Mouse (Mus musculus) heart, embryonic 15.5 days (tissue): ENCODE results near the gene Magea5. TPM values are rescaled to one million over a fixed set of nuclear protein-coding genes. Genes with fewer than 3 reads are reported as not detected.
"Not testable (repeated sequence)": the region's sequence is repeated elsewhere in the genome, so short reads cannot be mapped to it uniquely, and the experiment has no call there.

Source experiments
- ATAC-seq: fragments of 200-750 bp; cut with Nextera tagmentation; replicated peaks from 2 replicates; pipeline ENCODE4 v1.8.0; 2017; ENCODE audit warnings: low read depth, moderate TSS enrichment; ENCODE audit not compliant: insufficient number of reproducible peaks, insufficient read depth, low FRiP score
- H3K27ac ChIP-seq: fragments of 300-500 bp; sonication (generic); 2 replicates; pipeline ENCODE4 v1.5.1; 2015; ENCODE audit warnings: mild to moderate bottlenecking, inconsistent platforms
- H3K27me3 ChIP-seq: fragments of 300-500 bp; sonication (generic); 2 replicates; pipeline ENCODE4 v1.6.1; 2015; ENCODE audit warnings: inconsistent platforms
- H3K36me3 ChIP-seq: fragments of 300-500 bp; sonication (generic); 2 replicates; pipeline ENCODE4 v1.6.1; 2015; ENCODE audit warnings: mild to moderate bottlenecking, inconsistent platforms
- H3K4me1 ChIP-seq: fragments of 300-500 bp; sonication (generic); replicated peaks from 2 replicates; pipeline ENCODE4 v1.6.1; 2015; ENCODE audit warnings: inconsistent platforms
- H3K4me2 ChIP-seq: fragments of 300-500 bp; sonication (generic); 2 replicates; pipeline ENCODE4 v1.6.1; 2015; ENCODE audit warnings: inconsistent platforms, mild to moderate bottlenecking, moderate library complexity
- H3K4me3 ChIP-seq: fragments of 300-500 bp; sonication (generic); 2 replicates; pipeline ENCODE4 v1.5.1; 2015; ENCODE audit warnings: mild to moderate bottlenecking, inconsistent platforms
- H3K9ac ChIP-seq: fragments of 300-500 bp; sonication (generic); 2 replicates; pipeline ENCODE4 v1.6.1; 2015; ENCODE audit warnings: mild to moderate bottlenecking, inconsistent platforms
- H3K9me3 ChIP-seq: fragments of 300-500 bp; sonication (generic); replicated peaks from 2 replicates; pipeline ENCODE4 v1.6.1; 2016; ENCODE audit warnings: inconsistent platforms
- WGBS: fragments of 180-500 bp; shearing (Covaris S2); methylation state at CpG from one replicate; pipeline ENCODE4 v1.1.7; 2015; ENCODE audit warnings: mixed read lengths; 5-methylcytosine and 5-hydroxymethylcytosine counted together
- polyA plus RNA-seq: library from polyadenylated mRNA; unstranded; fragments of >200 nt; fragmentation: Nextera tagmentation; extraction: Ambion mirVana; gene quantifications from 2 replicates; pipeline ENCODE4 v1.2.1, GENCODE M21; 2015

Magea5 gene
- polyA plus RNA-seq = not detected in 2 replicates

DNA sequence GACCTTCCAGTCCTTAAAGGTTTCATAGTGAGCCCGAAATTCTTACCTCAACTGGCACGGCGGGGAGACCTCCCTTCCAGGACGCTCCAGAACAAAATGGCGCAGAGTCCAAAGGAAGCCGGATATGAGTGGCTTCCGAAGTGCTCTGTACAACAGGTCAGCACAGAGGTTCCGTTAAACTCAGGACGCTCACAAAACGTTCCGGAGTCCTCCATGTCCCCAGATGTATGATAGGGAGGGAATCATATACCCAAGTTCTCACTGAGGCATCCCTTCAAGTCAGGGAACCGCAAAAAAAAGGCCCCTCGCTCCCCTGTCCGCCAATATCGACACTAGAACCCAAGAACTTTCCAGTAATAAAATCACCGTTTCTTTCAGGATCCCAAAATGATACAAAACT, at the start of gene Magea5:
Magea5 (minus strand) TSS at position 101 of the 400 bp plus-strand sequence.
- not testable (repeated sequence) for H3K27me3 ChIP-seq, ATAC-seq, H3K36me3 ChIP-seq, H3K4me2 ChIP-seq, H3K9ac ChIP-seq, H3K4me1 ChIP-seq, H3K4me3 ChIP-seq, H3K9me3 ChIP-seq, H3K27ac ChIP-seq
- WGBS = 82% methylated on average over 16 of the region's 16 CpGs

DNA sequence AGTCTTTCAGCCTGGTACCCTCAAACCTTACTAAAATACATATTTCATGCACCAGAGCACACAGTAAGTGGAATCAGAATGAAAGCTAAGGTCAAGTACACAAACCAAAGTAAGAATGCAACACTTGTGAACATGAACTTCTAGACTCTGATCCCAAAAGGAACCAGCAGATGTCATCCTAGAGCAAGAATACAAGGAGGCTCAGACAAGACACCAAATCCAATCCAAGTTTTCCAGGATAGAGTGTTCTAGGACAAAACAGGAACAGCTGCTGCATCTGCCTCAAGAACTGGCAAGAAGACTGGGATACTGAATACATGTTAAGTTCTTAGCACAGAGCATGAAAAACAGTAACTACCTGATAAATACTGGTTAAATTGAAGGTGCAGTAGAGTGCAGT, 35.1 kb upstream of the Magea5 start:
- H3K4me2 ChIP-seq = no peak overlapping the region
- no peaks in the 10 kb centered on the region for H3K27me3 ChIP-seq
- no peak overlapping the region for H3K9ac ChIP-seq
- H3K9me3 ChIP-seq = no peaks in the 10 kb centered on the region
- H3K4me3 ChIP-seq = no peak overlapping the region
- no peak for ATAC-seq
- no peak overlapping the region for H3K27ac ChIP-seq
- no peaks in the 10 kb centered on the region for H3K36me3 ChIP-seq
- H3K4me1 ChIP-seq = no peaks in the 10 kb centered on the region

DNA sequence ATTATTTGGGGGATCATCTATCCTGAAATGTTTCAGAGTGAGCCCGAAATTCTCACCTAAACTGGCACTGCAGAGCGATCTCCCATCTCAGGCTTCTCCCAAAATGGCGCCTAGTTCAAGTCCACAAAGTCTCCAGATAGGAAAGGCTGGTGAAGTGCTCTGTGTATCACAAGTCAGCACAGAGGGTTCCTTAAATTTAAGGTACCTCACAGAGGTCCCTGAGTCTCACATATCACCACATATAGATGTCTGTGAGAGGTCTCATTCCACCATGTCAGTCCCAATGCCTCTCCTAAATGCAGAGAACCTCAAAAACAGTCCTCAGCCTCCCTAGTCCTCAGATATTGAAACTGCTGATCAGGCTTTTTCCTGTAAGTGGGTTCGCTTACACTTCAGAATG, 30.6 kb upstream of the Magea5 start, which contains the start of gene Magea2:
Magea2 (minus strand) TSS at position 101 of the 400 bp plus-strand sequence.
- not testable (repeated sequence) for H3K4me3 ChIP-seq, H3K4me1 ChIP-seq, H3K4me2 ChIP-seq, ATAC-seq, H3K9me3 ChIP-seq, H3K27me3 ChIP-seq, H3K9ac ChIP-seq, H3K27ac ChIP-seq, H3K36me3 ChIP-seq
- 62% methylated on average over 4 of the region's 4 CpGs for WGBS

DNA sequence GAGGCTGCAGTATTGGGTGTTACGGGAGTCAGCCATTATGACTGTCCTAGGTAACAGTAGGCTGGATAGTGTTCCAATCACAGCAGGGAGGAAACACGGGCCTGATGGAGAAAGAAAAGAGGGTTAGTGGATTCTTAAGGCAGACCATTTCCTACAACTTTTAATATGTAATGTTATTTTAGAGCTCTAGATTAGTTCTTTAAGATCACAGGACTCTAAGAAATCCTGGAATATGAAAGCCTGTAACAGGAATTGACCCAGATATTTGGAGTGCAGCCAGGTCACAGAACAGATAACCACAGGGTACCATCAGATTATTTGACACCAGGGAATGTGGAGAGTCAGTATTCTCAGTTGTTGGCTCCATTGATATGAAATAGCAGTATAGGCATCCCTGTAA, 26.7 kb upstream of the Magea5 start, which contains the start of gene Magea1:
Magea1 (minus strand) TSS at position 101 of the 400 bp plus-strand sequence.
- ATAC-seq, H3K4me2 ChIP-seq, H3K4me1 ChIP-seq, H3K9ac ChIP-seq, H3K27ac ChIP-seq, H3K36me3 ChIP-seq, H3K9me3 ChIP-seq, H3K27me3 ChIP-seq, H3K4me3 ChIP-seq: not testable (repeated sequence)
- 83% methylated on average over 1 of the region's 2 CpGs for whole genome bisulfite sequencing

Other genes with a start within 250 kb of the Magea5 start
- not detected in 2 replicates for gene Cldn34b1, start 172.9 kb downstream of the Magea5 start, polyA plus RNA-seq
- gene Magea6, start 127.2 kb downstream of the Magea5 start, polyA plus RNA-seq = not detected in 2 replicates
- not detected in 2 replicates for gene Magea3, start 113.6 kb downstream of the Magea5 start, polyA plus RNA-seq
- gene Magea8, start 67.3 kb downstream of the Magea5 start, polyA plus RNA-seq = not detected in 2 replicates
- gene Magea1, start 26.6 kb upstream of the Magea5 start, polyA plus RNA-seq = not detected in 2 replicates
- not detected in 2 replicates for gene Magea2, start 30.5 kb upstream of the Magea5 start, polyA plus RNA-seq
- not detected in 2 replicates for gene Cldn34b2, start 65.3 kb upstream of the Magea5 start, polyA plus RNA-seq
- 115 and 121 TPM in 2 replicates for gene Sat1, start 153.3 kb upstream of the Magea5 start, polyA plus RNA-seq
- 40.4 and 40.9 TPM in 2 replicates for gene Acot9, start 199.3 kb upstream of the Magea5 start, polyA plus RNA-seq